Mouse (Mus musculus) forebrain, embryonic 12.5 days (tissue): ENCODE results near the gene Map6. TPM values are rescaled to one million over a fixed set of nuclear protein-coding genes. Genes with fewer than 3 reads are reported as not detected.

Experiments
- ATAC-seq: fragments of 200-750 bp; cut with Nextera tagmentation; 2 replicates; pipeline ENCODE4 v1.8.0; 2017; ENCODE audit warnings: moderate TSS enrichment; ENCODE audit not compliant: low FRiP score
- H3K27ac ChIP-seq: fragments of 300-500 bp; sonication (generic); 2 replicates; pipeline ENCODE4 v1.5.1; 2016; ENCODE audit warnings: mild to moderate bottlenecking
- H3K27me3 ChIP-seq: fragments of 300-500 bp; sonication (generic); 2 replicates; pipeline ENCODE4 v1.6.1; 2016; ENCODE audit warnings: mild to moderate bottlenecking
- H3K36me3 ChIP-seq: fragments of 300-500 bp; sonication (generic); replicated peaks from 2 replicates; pipeline ENCODE4 v1.6.1; 2016; ENCODE audit warnings: mild to moderate bottlenecking
- H3K4me1 ChIP-seq: fragments of 300-500 bp; sonication (generic); 2 replicates; pipeline ENCODE4 v1.6.1; 2016
- H3K4me2 ChIP-seq: fragments of 300-500 bp; sonication (generic); 2 replicates; pipeline ENCODE4 v1.6.1; 2016; ENCODE audit warnings: mild to moderate bottlenecking, moderate library complexity
- H3K4me3 ChIP-seq: fragments of 300-500 bp; sonication (generic); replicated peaks from 2 replicates; pipeline ENCODE4 v1.5.1; 2016; ENCODE audit warnings: mild to moderate bottlenecking
- H3K9ac ChIP-seq: fragments of 300-500 bp; sonication (generic); 2 replicates; pipeline ENCODE4 v1.6.1; 2016; ENCODE audit warnings: mild to moderate bottlenecking
- H3K9me3 ChIP-seq: fragments of 300-500 bp; sonication (generic); 2 replicates; pipeline ENCODE4 v1.6.1; 2016
- WGBS: fragments of 180-500 bp; shearing (Covaris S2); methylation state at CpG from one replicate; pipeline ENCODE4 v1.1.7; 2016; 5-methylcytosine and 5-hydroxymethylcytosine counted together
- polyA plus RNA-seq: library from polyadenylated mRNA; unstranded; fragments of >200 nt; fragmentation: Nextera tagmentation; extraction: Ambion mirVana; gene quantifications from 2 replicates; pipeline ENCODE4 v1.2.1, GENCODE M21; 2016

Map6 gene
- polyA plus RNA-seq, 1 experiment from 2014 or later = 63.5 TPM

DNA sequence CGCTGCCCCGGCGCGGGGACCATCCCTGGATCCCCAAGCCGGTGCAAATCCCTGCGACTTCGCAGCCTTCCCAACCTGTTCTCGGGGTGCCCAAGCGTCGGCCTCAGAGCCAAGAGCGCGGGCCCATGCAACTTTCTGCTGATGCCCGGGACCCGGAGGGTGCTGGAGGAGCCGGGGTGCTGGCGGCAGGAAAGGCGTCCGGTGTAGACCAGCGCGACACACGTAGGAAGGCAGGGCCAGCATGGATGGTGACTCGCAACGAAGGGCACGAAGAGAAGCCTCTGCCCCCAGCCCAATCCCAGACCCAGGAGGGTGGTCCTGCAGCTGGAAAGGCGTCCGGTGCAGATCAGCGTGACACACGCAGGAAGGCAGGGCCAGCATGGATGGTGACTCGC lies 1.3 kb downstream of the Map6 start:
- H3K9me3 ChIP-seq = no peaks in the 10 kb centered on the region
- no peak; the same call in none of the 2 replicates for ATAC-seq
- peaks cover 54% of the 10 kb centered on the region for H3K4me1 ChIP-seq
- H3K9ac ChIP-seq = peak overlapping the region; percentile 83
- WGBS = under 1% methylated on average over 29 of the region's 29 CpGs
- peak overlapping the region; percentile 98 for H3K27ac ChIP-seq
- peak overlapping the region; percentile 96 for H3K4me2 ChIP-seq
- H3K27me3 ChIP-seq = peaks cover 19% of the 10 kb centered on the region
- H3K36me3 ChIP-seq = no peaks in the 10 kb centered on the region
- H3K4me3 ChIP-seq = peak overlapping the region; percentile 79

DNA sequence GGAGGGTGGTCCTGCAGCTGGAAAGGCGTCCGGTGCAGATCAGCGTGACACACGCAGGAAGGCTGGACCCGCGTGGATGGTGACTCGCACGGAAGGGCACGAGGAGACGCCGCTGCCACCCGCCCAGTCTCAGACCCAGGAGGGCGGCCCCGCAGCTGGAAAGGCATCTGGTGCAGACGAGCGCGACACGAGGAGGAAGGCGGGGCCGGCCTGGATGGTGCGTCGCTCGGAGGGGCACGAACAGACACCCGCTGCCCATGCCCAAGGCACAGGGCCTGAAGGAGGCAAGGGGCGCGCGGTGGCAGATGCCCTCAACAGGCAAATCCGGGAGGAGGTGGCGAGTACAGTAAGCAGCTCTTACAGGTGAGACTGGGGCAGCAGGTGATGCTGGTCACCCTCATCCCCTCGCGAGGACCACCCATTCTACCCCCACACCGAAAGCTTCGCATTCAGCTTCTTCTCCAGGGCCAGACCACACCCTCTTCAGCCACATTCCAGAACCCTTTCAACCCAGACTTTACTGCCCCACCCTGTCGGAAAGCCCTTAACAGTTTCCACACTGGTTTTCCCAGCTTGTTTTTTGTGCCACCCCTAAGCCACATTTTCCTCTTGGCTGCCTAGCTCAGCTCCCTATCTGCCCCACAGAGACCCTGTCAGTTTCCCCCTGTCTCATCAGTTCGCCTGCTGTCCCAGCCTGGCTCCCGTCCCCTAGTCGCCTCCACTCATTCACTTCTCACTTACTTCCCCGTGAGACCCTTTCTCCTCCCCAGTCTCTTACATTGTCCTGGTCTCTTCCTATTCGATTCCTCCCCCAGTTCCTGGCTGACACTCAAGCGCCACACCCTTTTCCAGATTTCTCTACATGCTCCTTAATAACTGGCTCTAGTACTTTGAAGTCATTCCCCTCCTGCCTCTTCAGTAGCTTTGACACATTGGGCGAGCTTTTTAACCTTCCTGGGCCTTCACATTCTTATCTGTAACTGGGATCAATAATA lies 2.0 kb downstream of the Map6 start:
- 7% methylated on average over 42 of the region's 42 CpGs for WGBS
- H3K27ac ChIP-seq = no peak overlapping the region
- peak; percentile 15; the same call in 1 of the 2 replicates for ATAC-seq

DNA sequence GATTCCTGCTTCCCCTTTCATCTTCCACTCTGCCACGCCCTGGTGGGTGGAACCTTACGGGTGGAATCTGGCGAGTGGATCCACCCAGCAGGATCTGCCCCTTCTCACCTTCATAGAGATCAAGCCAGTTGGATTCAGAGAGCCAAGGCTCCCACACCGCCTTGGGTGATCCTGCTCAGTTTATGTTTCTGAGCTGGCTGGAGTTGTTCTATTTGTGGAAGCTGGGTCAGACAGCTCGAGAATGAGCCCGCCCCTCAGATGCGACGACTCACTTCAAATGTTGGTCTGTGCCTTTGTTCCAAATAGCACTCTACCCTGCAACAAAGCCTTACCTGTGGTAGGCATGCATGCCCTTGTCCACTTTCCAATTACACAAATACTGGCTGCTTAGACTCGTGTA lies 4.4 kb downstream of the Map6 start:
- Histone ChIP-seq H3K36me3 (no peaks in the 10 kb centered on the region; the same call in 1 of the 2 replicates), H3K27ac (peak overlapping the region; percentile 50), H3K4me2 (peak overlapping the region; percentile 96), H3K9ac (0 out of 2 replicates have a peak overlapping the region, but pooled peaks have one; percentile 8), H3K4me1 (peaks cover 62% of the 10 kb centered on the region), H3K4me3 (peak overlapping the region; percentile 79), H3K27me3 (peaks cover 12% of the 10 kb centered on the region), H3K9me3 (no peaks in the 10 kb centered on the region)
- ATAC-seq = no peak
- 75% methylated on average over 9 of the region's 9 CpGs for WGBS

More for the DNA sequence above, 2.0 kb downstream of the Map6 start:
- Histone ChIP-seq H3K4me3 (peak overlapping the region; percentile 79), H3K4me1 (peaks cover 60% of the 10 kb centered on the region), H3K9me3 (no peaks in the 10 kb centered on the region), H3K9ac (peak overlapping the region; percentile 83), H3K36me3 (no peaks in the 10 kb centered on the region), H3K27me3 (peaks cover 19% of the 10 kb centered on the region), H3K4me2 (peak overlapping the region; percentile 96)

DNA sequence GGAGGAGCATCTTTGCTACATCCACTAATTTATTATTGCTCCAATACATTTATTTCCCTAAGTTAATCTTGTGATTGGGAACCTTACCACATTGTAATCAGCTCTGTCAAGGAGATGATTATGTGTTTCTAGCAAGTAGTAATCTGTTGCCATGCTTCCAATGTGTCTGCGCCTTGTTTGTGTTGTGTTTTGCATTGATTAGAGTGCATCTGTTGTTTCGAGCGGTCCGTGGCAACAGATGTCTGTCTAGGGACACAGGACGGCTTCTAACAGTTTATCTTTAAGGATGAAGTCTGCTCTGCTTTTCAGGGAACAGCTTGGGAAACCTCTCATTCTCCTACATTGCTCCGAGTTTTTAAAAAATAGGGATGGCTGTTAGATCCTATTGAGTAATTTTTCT lies 7.9 kb downstream of the Map6 start:
- no peak for ATAC-seq
- 58% methylated on average over 6 of the region's 6 CpGs for WGBS
- Histone ChIP-seq H3K4me1 (peaks cover 55% of the 10 kb centered on the region), H3K4me3 (no peak overlapping the region), H3K27ac (no peak overlapping the region), H3K4me2 (no peak overlapping the region), H3K9ac (no peak overlapping the region), H3K36me3 (peaks cover 3% of the 10 kb centered on the region; the same call in 1 of the 2 replicates), H3K27me3 (no peaks in the 10 kb centered on the region), H3K9me3 (no peaks in the 10 kb centered on the region)

GRCm38 (mm10) chr7:99276679-99277078 lies 9.4 kb downstream of the Map6 start:
- Histone ChIP-seq H3K9ac (no peak overlapping the region), H3K27ac (no peak overlapping the region), H3K4me1 (peaks cover 42% of the 10 kb centered on the region), H3K4me2 (no peak overlapping the region), H3K27me3 (no peaks in the 10 kb centered on the region), H3K36me3 (peaks cover 3% of the 10 kb centered on the region; the same call in 1 of the 2 replicates), H3K9me3 (no peaks in the 10 kb centered on the region), H3K4me3 (no peak overlapping the region)
- 93% methylated on average over 1 of the region's 1 CpGs for WGBS
- ATAC-seq = no peak

DNA sequence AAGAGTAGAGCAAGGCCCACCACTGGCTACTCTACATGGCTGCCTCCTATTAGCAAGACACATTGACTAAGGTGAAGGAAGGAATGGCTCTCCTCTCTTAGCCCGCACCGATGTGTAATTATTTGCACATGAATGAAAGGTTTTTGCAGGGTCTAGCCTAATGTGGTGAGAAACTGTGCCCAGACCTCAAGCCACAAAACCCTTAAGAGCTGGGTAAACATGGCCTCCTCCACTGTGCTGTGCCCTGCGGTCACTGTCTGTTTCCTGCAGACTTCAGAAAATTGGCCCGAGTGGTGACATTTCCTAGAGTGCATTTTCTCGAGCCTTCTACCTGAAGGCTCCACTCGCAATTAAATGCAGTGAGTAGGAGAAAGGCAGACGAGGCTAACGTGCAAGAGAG lies 11.1 kb downstream of the Map6 start:
- Histone ChIP-seq H3K36me3 (peaks cover 3% of the 10 kb centered on the region; the same call in 1 of the 2 replicates), H3K9me3 (no peaks in the 10 kb centered on the region), H3K4me3 (no peak overlapping the region), H3K4me2 (no peak overlapping the region), H3K27ac (no peak overlapping the region), H3K27me3 (no peaks in the 10 kb centered on the region), H3K9ac (no peak overlapping the region), H3K4me1 (peaks cover 35% of the 10 kb centered on the region)
- WGBS = 91% methylated on average over 8 of the region's 8 CpGs
- ATAC-seq = no peak

DNA sequence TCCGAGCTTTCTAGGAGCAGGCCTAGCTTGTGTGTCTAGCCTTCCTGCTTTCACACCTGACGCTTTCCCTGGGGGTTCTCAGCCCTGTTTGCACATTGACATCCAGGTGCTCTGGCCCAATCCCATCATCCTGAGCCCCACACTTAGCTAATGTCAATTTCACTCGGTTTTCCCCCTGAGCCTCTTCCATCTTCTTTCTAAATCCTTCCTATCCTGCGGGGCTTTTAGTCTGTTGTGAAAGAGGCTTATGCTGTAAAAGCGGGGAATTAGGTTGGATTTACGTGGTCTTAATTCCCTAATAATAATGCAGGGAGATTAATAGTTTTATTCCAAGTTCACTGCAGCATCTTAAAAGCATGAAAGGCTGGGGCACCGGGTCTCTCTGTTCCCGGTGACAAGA lies 12.3 kb downstream of the Map6 start:
- WGBS = 36% methylated on average over 8 of the region's 8 CpGs
- H3K9me3 ChIP-seq = no peaks in the 10 kb centered on the region
- no peak overlapping the region for H3K4me3 ChIP-seq
- H3K27me3 ChIP-seq = no peaks in the 10 kb centered on the region
- H3K4me1 ChIP-seq = peaks cover 25% of the 10 kb centered on the region
- no peak overlapping the region for H3K4me2 ChIP-seq
- no peak overlapping the region for H3K9ac ChIP-seq
- H3K36me3 ChIP-seq = peaks cover 3% of the 10 kb centered on the region; the same call in 1 of the 2 replicates
- no peak for ATAC-seq
- H3K27ac ChIP-seq = peak overlapping the region; percentile 13; the same call in 1 of the 2 replicates

- Histone ChIP-seq H3K9ac (no peak overlapping the region), H3K4me2 (no peak overlapping the region), H3K27me3 (no peaks in the 10 kb centered on the region), H3K9me3 (no peaks in the 10 kb centered on the region), H3K4me1 (peaks cover 22% of the 10 kb centered on the region), H3K27ac (peak overlapping the region; percentile 25), H3K36me3 (no peaks in the 10 kb centered on the region; the same call in 1 of the 2 replicates), H3K4me3 (no peak overlapping the region)
- peak; percentile 90 for ATAC-seq
- 48% methylated on average over 3 of the region's 3 CpGs for WGBS
These were observed 20.0 kb downstream of the Map6 start for GRCm38 (mm10) chr7:99287287-99287686.

DNA sequence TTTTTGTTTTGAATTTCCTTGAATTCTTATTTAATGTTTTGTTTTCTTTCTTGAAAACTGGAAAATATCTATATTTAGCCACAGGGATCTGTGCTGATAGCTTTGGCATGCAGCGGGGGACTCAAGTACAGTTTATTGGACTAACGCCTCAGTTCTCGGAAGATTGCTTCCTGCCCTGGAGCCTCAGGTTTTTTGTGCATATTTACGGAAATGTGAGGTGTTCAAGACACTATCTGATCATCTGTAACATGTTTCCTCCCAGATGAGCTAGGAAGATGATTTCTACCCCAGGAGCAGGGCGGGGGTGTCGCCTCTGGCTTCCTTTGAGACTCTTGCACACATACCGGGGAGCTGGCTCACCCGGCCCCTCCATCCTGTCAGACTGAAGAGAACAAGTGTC lies 22.8 kb downstream of the Map6 start:
- H3K27me3 ChIP-seq = no peaks in the 10 kb centered on the region
- no peak for ATAC-seq
- H3K27ac ChIP-seq = no peak overlapping the region
- H3K9me3 ChIP-seq = no peaks in the 10 kb centered on the region
- no peak overlapping the region for H3K4me3 ChIP-seq
- H3K36me3 ChIP-seq = peaks cover 17% of the 10 kb centered on the region
- no peak overlapping the region for H3K4me2 ChIP-seq
- peaks cover 26% of the 10 kb centered on the region for H3K4me1 ChIP-seq
- 78% methylated on average over 8 of the region's 8 CpGs for WGBS
- no peak overlapping the region for H3K9ac ChIP-seq

- peaks cover 17% of the 10 kb centered on the region for H3K36me3 ChIP-seq
- H3K27ac ChIP-seq = no peak overlapping the region
- no peak overlapping the region for H3K4me3 ChIP-seq
- WGBS = 75% methylated on average over 6 of the region's 6 CpGs
- no peak for ATAC-seq
- H3K9me3 ChIP-seq = no peaks in the 10 kb centered on the region
- H3K27me3 ChIP-seq = no peaks in the 10 kb centered on the region
- H3K4me2 ChIP-seq = no peak overlapping the region
- no peak overlapping the region for H3K9ac ChIP-seq
- peaks cover 32% of the 10 kb centered on the region for H3K4me1 ChIP-seq
These were observed 23.7 kb downstream of the Map6 start for GRCm38 (mm10) chr7:99290925-99291324.

- H3K36me3 ChIP-seq = peaks cover 17% of the 10 kb centered on the region
- H3K4me3 ChIP-seq = no peak overlapping the region
- H3K4me1 ChIP-seq = peaks cover 20% of the 10 kb centered on the region
- no peaks in the 10 kb centered on the region for H3K9me3 ChIP-seq
- H3K4me2 ChIP-seq = no peak overlapping the region
- no peak for ATAC-seq
- no peaks in the 10 kb centered on the region for H3K27me3 ChIP-seq
- 89% methylated on average over 2 of the region's 2 CpGs for WGBS
- H3K27ac ChIP-seq = no peak overlapping the region
- no peak overlapping the region for H3K9ac ChIP-seq
These were observed 27.0 kb downstream of the Map6 start for GRCm38 (mm10) chr7:99294198-99294780.

GRCm38 (mm10) chr7:99295104-99295503 lies 27.9 kb downstream of the Map6 start:
- Histone ChIP-seq H3K4me3 (no peak overlapping the region), H3K9me3 (no peaks in the 10 kb centered on the region), H3K4me1 (peaks cover 17% of the 10 kb centered on the region), H3K27me3 (no peaks in the 10 kb centered on the region), H3K27ac (no peak overlapping the region), H3K9ac (no peak overlapping the region), H3K36me3 (peaks cover 17% of the 10 kb centered on the region), H3K4me2 (no peak overlapping the region)
- no peak for ATAC-seq
- WGBS = 63% methylated on average over 8 of the region's 8 CpGs
